Mouse (Mus musculus): ENCODE data around the gene Ttc28. TPM values are rescaled to one million over a fixed set of nuclear protein-coding genes. Genes with fewer than 3 reads are reported as not detected.

The Ttc28 gene
- total RNA-seq, 4 experiments from 2014 or later = 9.6 to 13.2 (median 11.1) TPM

DNA sequence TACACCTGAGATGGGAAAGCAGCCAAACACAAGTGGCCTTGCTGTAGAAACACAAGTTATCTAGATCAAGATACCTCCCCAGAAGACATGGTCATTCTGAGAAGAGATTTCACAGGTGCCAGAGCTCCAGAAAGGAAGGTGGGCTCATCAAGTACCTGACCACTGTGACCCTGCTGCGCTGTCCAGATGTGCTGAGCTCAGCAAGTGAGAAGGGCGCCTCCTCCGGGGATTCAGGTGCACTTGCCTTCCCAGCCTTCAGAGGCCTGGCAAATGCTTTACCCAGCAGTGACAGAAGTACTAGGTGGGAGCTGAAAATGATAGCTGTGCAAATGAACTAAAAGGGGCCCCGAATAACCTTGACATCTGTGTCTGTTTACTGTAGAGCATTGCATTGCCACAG, 78.6 kb downstream of the Ttc28 start:
- DNase-seq (ENCODE audit: low spot score in 2 of 2) = no peak

DNA sequence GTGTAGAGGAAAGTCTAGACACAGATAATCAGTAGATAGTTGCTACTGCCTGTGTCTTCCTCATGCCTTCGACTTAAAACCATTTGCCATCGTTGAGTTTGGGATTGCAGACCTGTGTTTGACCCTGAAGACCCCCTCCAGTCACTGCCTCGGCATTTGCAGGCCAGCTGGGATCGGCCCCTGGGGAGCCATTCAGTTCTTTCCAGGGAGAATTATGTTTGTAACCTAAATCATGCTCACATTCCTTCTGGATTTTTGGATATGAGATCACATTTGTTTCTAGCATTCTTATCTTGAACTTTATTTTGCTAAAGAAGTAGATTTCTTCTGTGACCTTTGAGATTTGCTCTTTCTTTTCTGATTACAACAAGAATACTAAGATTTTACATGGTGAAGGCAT, 80.5 kb downstream of the Ttc28 start:
- no peak for DNase-seq (ENCODE audit: low spot score in 2 of 2)

DNA sequence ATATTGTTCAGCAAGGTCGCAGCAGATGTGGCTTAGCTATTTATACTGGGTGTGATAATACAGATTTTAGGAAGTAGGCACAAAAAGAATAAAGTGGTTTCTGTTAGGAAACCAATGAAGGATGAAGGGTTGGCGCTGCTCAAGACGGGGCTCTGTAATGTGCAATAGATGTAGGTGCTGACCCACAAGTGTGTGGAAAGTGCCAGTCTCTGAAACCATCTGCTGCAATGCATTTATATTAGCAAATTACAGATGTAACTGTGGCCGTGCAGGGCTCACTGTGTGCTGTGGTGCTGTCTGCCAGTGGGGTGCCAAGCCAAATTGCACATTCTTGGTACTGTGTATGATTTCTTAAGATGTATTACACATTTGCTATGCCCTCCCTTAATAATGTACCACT, 81.3 kb downstream of the Ttc28 start:
- DNase-seq (ENCODE audit: low spot score in 2 of 2) = no peak

DNA sequence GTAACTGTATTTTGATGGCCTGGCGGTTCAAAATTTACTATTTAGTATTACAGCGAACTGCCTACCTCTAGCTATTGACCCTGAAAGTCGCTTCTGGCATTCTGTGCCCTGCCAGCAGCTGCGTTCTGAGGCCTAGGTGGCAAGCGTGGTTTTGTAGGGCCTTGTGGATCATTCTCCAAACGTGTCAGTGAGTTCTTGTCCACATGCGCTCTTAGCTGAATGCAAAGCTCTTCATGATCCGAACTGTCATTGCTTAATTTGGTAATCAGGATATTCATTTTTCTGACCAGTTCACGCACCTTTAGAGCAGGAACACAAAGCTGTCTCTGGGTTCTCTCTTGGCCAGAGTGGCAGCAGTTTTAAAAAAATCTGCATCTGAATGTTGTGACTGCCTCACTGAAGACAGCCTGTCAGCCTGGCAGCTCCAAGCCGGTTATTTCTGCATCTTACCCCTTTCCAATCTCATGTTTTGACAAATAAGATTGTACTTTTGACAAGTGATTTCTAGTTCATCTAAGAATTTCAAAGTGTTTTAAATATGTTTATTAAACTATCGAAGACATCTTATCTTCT, 88.0 kb downstream of the Ttc28 start:
- DNase-seq (ENCODE audit: low spot score in 2 of 2) = no peak

DNA sequence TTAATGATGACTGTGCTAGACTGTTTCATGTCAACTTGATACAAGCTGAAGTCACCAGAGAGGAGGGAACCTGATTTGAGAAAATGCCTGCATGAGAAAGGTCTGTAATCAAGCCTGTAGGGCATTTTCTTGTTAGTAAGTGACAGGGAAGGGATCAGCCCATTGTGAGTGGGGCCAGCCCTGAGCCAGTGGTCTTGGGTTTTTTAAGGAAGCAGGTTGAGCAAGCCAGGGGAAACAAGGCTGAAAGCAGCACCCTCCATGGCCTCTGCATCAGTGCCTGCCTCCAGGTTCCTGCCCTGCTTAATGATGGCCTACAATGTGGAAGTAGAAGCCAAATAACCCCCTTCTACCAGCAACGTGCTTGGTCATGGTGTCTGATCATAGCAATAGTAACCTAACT, 89.0 kb downstream of the Ttc28 start:
- no peak for DNase-seq (ENCODE audit: low spot score in 2 of 2)

DNA sequence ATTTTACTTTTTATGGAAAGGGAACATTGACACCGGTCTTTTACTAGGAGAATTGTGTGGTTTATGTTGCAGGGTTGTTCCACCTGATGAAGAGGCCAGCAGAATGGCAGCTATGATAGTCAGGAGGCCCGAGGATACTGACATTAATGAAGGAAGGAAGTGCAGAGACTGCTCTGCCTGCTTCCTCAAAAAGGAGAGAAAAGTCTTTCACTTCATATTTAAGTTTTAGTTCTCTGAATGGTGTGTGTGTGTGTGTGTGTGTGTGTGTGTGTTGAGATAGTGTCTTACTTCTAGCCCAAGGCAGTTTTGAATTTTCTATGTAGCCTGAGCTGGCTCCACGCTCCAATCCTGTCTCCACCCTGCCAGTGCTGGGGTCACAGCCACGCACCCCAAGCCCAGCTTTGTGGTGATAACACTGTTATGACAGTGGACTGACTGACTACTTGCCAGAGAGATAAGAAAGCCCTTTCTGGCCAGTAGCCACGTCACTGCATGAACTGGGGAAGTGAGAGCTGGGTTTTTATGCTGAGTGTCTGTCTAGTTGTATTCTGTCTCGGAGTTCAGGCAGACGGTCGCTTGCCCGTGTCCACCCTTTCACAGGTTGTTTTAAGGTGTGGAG, 90.7 kb downstream of the Ttc28 start:
- no peak for DNase-seq (ENCODE audit: low spot score in 2 of 2)

DNA sequence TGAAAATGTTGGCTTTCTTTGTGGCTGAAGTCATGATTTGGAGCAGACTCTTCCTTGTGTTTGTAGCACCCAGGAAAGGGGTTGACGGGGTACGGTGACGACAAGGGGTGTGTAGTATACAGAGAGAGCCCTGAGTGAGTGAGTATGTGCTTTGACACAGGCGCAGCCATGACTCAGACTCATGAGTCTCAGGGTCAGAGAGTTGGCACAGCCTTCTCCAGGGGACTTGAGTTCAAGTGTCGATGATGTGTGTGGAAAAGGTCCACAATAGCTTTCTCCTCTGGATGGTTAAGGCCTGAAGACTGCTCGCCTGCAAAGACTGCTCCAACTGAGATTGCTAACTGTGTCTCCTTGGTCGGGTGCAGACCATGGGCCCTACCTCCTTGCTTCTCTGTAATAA, 97.1 kb downstream of the Ttc28 start:
- DNase-seq (ENCODE audit: low spot score in 2 of 2) = no peak

DNA sequence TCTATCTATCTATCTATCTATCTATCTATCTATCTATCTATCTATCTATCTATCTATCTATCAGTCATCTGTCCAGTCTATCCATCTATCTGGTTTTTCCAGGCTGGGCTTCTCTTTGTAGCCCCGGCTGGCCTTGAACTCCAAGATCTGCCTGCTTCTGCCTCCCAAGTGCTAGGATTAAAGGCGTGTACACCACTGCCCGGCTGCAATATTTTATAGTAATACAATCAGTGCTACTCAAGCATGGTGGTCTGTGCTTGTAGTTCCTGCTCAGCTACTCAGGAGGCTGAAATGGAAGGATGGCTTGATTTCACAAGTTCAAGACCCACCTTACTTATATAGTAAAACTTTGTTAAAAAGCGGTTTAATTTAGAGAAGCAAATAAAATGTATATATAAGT, 98.2 kb downstream of the Ttc28 start:
- DNase-seq (ENCODE audit: low spot score in 2 of 2) = no peak

DNA sequence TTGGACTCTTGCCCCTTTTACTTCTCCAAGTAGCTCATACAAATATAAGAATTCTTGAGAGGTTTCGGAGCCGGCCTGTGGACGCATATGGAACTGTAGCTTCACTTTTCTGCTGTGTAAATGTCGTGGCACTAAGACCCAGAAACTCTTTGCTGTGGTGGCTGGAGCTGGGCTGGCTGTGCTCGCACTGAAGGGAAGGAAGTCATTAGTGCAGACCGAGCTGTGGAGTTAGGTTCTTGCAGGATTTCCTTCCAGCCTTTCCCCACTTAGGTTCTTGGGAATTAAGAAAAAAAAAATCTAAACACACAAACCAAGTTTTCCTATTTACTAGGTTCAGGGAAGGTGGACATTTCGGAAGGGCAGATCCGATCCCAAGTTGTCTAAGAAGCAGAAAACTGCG, 98.9 kb downstream of the Ttc28 start:
- peak; percentile 21 to 58 for DNase-seq (ENCODE audit: low spot score in 2 of 2)

DNA sequence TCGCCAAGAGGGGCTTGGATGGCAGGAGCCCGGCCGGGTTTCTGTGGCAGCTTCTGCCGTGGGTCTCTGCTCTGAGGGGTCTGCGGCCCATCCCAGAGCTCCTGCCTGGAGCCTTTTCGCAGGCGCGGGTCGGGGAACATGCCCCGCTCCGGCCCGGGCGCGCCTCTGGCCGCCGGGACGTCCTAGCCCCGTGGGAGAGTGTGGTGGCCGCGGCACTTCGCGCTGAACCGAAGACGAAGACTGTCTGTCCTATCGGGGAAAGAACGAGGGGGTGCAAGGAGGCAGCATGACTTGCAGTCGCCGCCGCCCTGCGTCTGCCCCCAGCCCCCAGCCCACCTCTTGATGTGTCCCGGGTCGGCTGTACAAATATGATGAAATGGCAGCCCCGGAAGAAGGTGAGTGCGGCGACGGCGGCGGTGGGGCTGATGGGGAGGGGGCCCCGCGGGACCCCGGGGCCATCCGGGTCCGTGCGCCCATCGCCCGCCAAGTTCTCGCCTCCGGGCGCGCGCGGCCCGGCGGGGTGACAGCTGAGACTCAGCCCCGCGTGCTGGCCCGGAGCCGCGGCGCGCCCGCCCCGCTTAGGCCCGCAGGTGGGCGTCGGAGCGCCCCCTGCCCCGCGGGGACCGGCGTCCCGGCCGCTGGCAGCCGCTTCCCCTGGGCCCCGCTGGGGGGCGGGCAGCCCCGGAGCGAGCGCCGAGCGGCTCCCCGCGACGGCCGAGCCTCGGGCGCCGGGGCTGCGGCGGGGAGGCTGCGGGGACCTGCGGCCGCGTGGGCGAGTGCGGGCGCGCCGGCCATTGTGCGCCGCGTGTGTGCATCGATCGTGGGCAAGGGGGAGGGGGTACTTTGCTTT, 99.6 kb downstream of the Ttc28 start:
- peak in 1 of 2 experiments; percentile 13 for DNase-seq (ENCODE audit: low spot score in 2 of 2)

DNA sequence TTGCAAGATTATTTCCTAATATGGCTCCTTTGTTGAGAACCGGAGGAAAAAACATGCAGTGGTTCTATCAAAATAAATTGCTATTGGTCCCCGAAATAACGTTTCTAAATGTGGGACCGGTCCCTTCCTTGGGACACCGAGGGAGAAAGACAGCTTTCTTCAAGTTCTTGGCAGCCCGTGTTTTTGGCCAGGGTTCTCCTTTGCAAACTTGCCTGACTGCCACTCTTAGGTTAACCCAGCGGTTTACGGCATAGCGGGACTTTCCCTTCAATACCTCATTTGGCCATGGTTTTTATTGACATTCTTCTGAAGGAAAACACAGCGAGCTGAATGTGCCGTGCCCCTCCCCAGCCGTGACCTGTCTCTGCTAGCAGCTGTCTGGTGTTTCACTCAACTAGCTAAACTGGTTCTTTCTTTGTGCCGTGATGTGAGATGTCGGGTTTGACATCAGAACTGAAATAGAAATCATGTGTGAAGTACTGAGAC, 100.3 kb downstream of the Ttc28 start:
- peak in 1 of 2 experiments; percentile 13 for DNase-seq (ENCODE audit: low spot score in 2 of 2)

DNA sequence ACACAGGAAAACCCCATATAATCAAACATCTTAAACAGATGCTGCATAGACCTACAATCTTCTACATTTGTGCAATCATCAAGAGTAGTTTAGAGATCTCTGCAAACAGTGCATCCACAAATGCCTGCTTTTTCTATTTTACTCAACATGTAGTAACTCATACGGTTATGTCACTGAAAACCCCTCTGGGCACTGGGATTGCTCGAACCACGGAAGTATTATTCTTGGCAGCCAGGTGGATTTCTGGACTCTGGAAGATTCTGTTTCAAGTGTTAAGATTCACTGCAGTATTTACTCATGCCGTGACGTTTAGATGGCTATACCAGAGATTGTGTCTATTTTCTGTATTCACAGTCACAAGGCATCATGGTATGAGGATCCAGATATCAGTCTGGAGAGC, 101.0 kb downstream of the Ttc28 start:
- no peak for DNase-seq (ENCODE audit: low spot score in 2 of 2)

DNA sequence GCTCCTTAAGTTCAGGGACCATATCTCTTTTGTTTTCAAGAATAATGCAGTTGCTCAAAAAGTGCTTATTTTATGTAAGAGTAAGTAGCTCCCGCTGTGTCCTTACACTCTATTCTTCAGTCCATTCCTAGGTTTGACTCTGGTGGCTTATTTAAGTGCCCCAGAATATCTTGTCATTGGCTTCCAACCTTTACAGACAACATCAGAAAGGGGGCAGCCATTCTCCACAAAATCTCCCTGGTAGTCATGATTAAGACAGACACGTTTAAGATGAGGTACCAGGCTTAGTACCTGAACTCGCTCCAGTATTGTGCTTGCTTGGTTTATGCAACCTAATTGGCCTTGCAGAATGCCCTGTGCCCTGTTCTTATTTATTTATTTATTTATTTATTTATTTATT, 102.8 kb downstream of the Ttc28 start:
- no peak for DNase-seq (ENCODE audit: low spot score in 2 of 2)

DNA sequence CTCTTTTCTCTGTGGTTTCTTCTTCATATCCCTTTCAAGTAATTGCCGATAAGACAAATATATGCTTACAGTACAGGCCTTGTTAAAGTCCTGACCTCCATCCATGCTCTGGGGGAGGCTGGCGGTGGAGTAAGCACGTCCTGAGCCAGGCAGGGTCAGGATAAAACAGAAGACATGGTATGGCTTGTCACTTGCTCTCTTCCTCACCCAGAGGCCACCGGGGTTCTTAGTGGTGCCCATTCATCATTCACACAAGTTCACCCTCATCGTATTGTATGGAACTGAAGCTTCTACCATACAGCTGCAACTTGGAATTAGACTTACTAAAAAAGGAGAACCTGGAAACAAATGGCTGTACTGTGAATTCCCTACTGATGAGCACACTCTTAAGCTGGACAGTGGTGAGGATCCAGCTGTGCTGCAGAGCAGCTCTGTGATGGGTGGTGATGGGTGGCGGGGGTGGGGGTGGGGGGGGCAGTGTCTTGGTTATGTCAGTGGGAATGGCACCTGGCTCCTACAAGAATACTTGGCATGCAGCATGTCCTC, 104.6 kb downstream of the Ttc28 start:
- no peak for DNase-seq (ENCODE audit: low spot score in 2 of 2)

DNA sequence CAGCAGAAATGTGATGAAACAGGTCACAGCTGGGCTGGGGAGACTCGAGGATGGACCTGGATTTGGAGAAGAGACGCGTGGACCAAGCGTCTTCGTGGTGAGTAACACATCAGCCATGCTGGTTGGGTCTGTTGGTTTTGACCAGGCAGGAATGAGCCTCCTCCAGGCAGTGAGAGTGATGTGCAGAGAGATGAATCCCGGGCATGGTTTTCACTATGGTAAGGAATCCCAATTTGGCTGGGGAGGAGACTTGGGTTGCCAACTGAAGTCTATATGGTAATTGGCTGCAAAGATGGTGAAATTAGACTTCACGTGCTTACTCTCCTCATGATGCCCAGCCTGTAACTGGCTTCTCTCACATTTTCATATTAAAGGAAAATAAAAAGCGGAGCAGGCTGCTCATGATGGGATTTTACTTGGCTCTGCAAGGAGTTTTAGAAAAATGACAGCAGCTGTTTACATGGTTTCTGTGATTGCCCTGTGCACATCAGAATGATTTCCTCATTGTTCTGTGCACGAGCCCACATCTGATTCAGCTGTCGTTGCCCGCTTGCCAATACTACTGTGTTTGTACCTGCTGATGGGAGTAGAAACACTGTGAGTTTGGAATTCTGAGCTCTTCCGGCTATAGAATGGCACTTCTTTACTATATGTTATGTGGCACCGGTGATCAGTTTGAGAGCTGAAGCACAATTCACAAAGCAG, 117.4 kb downstream of the Ttc28 start:
- no peak for DNase-seq (ENCODE audit: low spot score in 2 of 2)

DNA sequence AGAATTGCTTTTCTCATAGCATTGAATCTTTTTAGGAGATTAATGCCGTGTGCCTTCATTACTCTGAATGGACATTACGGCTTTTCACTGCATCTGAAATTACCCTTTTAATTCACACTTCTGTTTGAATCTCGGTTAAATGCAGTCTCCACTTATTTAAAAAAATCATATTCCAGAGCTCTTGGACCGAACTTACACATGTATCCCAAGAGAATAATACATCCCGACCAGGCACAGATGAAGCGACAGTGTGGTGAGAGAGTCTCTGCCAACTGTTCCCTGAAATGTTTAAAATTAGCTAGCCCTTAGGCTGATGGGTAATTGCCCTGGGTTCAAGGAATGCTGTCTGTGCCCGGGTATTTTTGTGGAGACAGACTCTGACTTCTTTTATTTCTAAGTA, 118.1 kb downstream of the Ttc28 start:
- no peak for DNase-seq (ENCODE audit: low spot score in 2 of 2)

DNA sequence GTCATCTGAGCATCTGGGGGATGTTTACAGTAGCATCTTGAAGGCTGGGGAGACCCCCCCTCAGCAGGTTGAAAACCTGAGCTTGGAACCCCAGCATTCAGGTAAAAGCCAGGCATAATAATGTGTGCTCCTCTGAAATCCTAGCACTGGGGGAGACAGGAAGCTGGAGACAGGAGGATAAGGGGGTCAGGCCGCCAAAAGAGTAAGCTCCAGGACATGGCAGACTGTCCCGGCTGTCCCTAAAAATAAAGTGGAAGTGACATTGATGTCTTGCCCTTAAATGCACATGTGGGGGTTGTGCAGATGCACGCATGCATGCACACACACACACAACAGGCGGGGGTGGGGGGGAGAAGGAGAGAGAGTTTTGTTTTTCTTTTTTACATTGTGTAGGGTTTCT, 118.7 kb downstream of the Ttc28 start:
- DNase-seq (ENCODE audit: low spot score in 2 of 2) = no peak

DNA sequence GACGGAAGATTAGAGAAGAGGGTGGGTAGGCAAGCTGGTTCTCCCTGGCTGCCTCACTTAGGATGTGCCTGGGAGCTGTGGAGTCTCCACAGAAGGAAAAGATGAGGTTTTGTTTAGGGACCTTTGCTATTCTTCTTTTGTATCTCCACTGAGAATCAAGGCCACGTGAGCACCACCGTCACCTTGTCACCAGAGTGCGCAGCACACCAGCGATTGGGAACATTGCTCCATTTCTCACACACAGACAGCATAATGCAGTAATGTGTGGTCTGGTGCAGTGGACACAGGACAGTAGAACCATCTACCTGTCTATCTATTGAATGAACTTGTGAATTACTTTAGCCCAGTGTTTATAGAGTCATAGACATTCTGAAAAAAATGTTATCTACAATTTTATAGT, 121.3 kb downstream of the Ttc28 start:
- no peak for DNase-seq (ENCODE audit: low spot score in 2 of 2)

DNA sequence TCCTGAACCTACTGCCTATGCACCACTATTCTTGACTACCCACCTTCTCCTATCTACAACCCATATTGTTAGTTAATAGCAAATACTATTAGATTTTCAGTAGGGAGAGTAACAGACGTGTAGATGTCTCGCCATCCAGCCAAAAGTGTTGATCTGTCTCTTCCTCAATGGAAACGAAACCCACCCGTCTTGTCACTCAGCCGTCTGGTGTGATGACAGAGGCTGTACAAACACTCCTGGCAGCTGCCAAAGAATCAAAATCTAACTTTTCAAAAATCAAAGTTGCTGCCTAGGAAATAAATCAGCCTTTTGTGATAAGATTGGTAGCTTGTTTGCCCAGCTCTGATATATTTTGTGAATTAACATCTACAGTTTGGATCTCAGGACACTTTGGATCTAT, 123.6 kb downstream of the Ttc28 start:
- DNase-seq (ENCODE audit: low spot score in 2 of 2) = no peak

DNA sequence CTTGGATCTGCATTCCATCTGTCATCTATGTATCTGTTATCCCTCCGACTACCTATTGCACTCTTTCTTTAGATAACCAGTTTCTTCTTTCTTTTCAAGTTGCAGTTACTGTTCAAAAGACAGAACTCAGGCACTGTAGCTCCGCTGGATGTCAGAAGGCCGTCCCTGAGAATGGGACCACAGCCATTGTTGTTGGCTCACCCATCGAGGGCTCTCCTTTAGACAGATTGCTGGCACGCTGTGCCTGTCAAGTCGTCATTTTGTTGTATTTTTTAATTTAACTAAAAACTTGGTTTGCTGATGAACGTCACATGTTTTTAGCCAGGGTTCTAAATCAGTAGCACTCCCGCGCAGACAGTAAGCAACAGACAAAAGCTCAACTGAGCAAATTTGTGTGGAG, 124.1 kb downstream of the Ttc28 start:
- no peak for DNase-seq (ENCODE audit: low spot score in 2 of 2)

DNA sequence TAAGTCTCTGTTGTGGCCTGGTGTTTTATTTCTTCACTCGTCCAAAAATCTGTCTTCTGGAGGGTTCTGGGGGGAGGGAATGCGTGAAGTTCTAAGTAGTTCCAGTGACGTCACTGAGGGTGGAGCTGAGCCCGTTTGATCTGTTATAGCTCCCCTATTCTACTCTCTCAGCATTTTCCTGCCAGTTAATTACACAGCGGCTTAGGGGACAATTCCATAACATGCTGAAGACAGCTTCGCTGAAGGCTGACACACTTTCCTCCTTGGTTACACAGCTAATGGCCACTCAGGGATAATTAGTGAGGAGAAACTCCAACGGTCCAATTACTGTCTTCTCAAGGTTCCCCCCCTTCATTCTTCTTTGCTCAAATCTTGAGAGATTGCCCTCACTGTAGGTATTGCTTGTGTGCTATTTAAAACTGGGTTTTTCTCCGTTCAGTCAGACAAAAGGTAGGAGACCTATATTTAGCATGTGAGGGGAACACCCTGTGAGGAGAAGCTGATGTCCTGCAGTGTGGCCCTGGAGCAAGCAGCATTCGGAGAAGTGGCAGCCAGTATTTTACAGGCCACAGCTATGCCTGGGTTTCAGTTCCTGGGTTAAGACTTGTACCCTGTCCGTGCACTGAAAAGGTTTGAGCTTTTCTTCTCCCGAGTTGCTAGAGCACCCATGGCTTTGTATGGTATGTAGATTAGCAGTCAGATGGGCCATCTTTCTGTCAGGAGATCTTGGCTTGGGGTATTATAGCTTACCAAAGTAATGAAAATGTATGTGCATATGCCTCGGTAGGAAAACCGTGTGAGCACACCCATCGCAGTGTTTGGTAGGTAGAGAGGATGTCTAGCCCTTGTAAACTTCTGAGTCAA, 126.9 kb downstream of the Ttc28 start:
- DNase-seq (ENCODE audit: low spot score in 2 of 2) = no peak

All from left cerebral cortex, adult 8-10 months (tissue).